Mouse (Mus musculus) thymus, postnatal 36 days (tissue): ENCODE results near the gene Inpp5b.
"Not testable (repeated sequence)": the region's sequence is repeated elsewhere in the genome, so short reads cannot be mapped to it uniquely, and the experiment has no call there.

Source experiments
- DNase-seq, 2 experiments: peaks; one replicate each; pipeline ENCODE4 v3.0.0; 2022; ENCODE audit warnings: mixed read lengths in 2 of 2

Inpp5b gene

DNA sequence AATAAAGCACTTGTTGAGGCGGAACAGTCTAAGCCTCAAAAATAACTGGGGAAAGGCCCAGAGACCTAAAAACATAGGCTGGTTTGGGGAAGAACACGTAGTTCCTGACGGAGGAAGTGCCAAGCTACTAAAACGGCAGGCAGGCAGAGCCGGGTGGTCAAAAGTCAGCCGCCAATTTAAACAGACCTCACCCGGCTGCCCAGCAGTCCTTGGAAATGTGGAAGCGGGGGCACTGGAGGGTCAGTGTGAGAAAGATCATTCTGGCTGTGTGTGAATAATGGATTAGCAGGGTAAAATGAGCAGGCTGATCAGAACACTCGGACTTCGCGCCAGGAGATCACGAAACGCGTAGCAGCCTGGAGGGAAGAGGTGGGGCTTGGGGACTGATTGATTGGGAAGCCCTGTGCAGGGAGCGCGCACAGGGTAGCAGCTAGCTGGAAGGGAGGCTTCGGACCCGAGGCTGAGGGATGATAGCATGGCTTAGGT lies 31.6 kb upstream of the Inpp5b start:
- DNase-seq, result peak in 1 of 2 experiments; percentile 28

- peak in 1 of 2 experiments; percentile 41 for DNase-seq
These were observed 30.8 kb upstream of the Inpp5b start for GRCm38 (mm10) chr4:124710776-124711291.

GRCm38 (mm10) chr4:124712618-124713017 lies 29.0 kb upstream of the Inpp5b start:
- DNase-seq, result no peak

DNA sequence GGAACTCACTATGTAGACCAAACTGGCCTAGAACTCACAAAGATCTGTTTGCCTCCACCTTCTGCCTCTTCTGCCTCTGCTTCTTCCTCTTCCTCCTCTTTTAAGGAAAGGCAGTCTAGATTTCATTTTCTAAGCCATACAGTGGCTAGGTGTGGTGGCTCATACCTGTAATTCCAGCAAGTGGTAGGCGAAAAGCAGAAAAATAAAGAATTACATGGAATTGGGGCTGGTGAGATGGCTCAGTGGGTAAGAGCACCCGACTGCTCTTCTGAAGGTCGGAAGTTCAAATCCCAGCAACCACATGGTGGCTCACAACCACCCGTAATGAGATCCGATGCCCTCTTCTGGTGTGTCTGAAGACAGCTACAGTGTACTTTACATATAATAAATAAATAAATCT lies 27.8 kb upstream of the Inpp5b start:
- not testable (repeated sequence) for DNase-seq

- peak; percentile 95 to 96 for DNase-seq
These were observed 26.8 kb upstream of the Inpp5b start, which contains the start of gene Sf3a3 for GRCm38 (mm10) chr4:124714545-124715481. Gene Sf3a3 (plus strand): TSS chr4:124714776.

GRCm38 (mm10) chr4:124719101-124719500 lies 22.5 kb upstream of the Inpp5b start:
- DNase-seq, result no peak

DNA sequence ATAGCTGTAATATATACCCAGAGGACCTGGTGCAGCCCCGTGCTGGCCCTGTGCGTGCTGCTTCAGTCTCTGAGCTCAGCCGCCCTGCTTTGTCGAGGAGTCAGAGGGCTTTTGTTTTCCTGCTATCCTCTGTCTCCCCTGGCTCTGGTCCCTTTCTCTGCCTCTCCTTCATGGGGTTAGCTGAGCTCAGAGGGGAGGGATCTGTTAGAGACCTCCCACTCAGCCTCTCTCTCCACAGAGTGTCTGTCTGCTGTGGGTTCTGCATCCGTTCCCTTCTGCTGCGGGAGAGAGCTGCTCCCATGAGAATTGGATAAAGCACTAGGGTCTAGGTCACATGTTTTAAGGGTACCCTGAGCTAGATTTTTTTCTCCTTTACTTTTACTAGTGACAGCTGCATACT lies 15.5 kb upstream of the Inpp5b start:
- no peak for DNase-seq

DNA sequence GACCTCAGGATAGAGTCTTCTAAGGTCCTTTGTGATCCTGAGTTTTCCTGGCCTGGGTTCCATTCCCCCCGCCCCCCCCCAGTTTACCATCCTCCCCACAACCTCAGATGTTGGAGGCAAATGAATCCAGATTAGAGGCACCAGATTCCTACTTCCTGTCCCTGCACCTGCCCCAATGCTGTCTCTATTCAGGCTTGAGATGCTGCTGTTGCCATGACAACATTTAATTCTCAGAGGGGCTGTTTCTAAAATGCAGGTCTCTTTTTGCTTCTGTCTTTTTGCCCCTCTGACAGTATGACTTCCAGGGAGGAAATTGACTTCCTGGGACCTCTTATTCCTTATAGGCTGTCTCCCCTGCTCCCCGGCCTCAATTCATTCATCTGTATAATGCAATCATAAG lies 4.7 kb upstream of the Inpp5b start:
- DNase-seq, result no peak

DNA sequence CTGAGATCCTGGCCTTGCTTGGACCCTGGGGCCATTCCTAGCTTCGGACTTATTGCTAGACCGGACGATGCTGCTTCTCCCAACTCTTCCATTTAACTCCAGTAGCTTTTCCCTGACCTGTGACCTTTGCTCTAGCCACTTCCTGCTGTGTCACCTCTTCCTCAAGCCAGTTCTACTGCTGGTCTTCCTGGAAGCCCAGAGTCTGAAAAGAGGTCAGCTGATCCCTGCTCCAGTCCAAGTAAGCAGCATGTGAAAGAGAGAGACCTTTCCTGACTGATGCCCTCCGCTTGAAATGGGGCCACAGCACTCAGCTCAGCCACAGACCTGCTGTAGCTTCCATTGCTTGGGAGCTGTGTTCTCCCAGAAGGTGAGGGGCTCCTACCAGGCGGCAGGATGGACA lies 4.2 kb upstream of the Inpp5b start:
- no peak for DNase-seq

DNA sequence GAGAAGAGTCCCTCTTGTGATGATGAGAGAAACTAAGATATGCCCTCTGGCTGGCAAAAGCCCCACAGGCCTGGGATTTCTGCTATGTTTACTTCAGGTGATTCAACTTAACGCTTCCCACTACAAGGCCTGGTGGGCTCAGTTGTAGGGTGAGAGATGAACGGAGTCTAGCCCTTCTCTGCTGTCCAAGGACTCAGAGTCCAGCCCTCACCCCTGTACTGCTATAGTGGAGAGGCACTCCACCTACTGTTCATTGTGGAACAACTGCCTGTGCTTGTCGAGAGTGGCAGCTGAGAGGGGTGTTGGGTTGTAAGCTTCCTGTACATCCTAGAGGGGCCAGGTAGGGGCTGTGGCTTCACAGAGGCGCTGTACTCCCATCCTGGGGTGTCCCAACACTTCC lies 3.6 kb upstream of the Inpp5b start:
- no peak for DNase-seq

DNA sequence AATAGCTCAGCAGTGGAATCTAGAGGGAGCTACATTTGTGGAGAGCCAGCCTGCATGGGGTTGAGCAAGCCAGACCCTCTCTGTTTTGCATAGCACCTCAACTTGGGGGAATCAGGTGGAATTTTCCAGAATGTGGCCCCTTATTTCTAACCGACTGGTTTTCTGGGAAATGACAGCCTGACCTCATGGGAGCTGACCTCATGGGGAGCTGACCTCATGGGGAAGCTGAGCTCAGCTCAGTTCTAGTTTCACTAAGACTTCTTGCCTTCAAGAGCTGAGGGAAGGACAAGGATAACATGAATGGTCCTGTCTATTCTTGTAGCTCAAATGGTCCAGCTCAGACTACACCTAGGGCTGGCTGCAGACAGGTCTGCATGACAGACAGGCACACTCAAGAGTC lies 2.9 kb upstream of the Inpp5b start:
- no peak for DNase-seq

- no peak for DNase-seq
These were observed 1.2 kb downstream of the Inpp5b start for GRCm38 (mm10) chr4:124742839-124743238.

DNA sequence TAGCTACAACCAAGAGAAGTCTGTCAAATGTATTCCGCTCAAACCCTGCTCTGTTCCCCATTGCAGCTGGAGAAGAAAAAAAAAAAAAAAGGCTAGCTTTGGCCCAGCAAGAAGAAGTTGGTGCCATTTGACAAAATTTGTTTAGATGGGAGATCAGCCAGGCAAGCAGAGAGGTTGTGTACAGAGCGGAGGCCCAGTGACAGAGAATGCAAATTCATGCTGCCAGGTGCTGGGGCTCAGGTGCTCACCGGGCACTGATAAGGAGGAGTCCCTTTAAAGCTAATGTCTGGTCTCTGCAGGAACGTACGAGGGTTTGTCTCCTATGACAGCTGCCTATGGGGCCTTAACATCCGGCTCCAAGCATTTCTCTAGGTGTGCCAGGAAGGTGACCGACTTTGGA lies 4.9 kb downstream of the Inpp5b start:
- DNase-seq, result no peak

DNA sequence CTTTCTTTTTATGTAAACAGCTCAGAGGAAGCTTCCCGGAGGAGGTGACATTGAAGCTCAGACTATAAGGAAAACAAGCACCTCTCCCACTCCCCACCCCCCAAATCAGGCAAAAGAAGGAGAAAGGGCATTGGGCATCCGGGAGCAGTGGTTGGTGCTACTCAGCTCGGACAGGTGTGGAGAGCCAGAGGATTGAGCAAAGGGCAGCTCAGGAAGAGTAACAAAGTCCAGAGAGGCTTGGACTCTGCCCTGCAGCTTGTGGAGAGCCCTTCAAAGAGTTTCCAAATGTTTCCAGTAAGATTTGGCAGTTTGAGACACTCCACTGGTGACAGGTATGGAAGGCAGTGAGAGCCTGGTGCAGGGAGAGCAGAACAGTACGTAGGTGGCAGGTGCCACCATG lies 6.2 kb downstream of the Inpp5b start:
- no peak for DNase-seq

DNA sequence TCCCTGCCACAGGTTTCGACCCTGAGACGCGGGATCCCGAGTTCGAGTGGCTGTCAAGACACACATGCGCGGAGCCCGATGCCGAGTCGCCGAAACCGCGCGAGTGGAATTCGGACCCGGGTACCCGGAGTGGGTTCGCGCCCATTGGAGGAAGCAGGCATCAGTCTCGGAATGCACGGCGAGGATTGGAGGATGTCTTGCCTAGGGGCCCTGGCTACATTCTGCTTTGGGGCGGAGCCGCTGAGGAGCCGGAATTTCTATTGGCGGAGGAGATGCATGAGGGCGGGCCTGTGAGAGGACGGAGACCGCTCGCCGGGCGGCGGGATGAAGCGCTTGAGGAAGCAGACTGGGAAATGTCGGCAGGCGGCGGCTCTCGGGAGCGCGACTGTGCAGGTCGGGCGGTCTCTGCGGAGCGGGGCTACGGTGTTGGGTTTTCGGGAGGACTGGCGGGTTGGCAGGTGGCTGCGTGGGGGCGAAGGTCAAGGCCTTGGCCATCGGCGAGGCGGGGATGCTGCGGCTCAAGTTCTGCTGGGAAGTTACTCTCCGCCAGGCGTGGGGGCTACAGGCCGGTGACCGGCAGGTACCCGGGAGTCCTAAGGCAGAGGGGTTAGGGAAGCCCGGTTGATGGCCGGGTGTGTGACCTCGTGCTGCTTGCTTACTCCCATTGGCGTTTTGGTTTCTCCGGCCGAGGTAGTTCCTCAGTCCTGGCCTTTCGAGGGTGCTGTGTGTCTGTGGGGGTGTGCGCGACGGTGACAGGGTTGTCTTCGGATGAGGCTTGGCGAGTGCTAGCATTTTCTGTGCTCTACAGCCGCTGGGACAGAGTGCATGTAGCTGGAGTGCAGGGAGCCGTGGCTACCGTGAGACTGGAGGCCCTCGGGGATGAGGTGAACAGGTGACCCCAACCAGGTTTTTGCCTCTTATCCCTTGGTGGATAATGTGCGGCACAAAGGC lies 9.9 kb downstream of the Inpp5b start:
- DNase-seq, result peak; percentile 99

- DNase-seq, result peak; percentile 54 to 67
These were observed 10.9 kb downstream of the Inpp5b start for GRCm38 (mm10) chr4:124752281-124753199.

DNA sequence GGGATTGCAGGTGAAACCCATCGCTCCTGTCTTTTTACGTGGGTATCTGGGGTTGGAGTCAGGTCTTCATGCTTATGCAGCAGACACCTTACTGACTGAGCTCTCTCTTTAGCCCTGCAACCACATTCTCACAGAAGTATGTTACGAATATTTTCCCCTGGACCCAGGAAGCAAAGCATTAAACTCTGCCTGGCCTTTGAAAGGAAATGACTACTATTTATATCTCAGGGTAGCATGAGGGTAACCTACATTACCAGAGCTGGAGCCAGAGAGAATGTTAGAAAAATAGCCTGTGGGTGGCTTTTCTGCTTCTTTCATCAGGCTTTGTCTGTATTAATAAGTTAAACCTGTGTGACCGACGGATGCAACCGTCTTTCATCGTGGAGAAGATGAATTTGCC lies 13.9 kb downstream of the Inpp5b start:
- DNase-seq, result no peak

- no peak for DNase-seq
These were observed 17.7 kb downstream of the Inpp5b start for GRCm38 (mm10) chr4:124759305-124759811.

DNA sequence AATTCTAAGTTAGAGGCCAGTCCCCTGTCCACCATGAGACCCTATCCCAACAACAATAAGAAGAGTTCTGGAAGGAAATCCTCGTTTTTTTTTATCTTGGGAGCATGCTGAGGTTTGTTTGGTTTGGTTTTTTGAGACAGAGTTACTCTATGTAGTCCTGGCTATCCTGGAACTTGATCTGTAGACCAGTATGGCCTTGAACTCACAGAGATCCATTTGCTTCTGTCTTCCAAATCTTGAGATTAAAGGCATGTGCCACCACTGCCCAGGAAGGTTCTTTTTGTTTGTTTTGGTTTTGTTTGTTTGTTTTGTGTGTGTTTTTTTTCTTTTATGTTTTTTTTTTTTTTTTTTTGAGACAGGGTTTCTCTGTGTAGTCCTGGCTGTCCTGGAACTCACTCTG lies 19.6 kb downstream of the Inpp5b start:
- no peak for DNase-seq

- no peak for DNase-seq
These were observed 21.3 kb downstream of the Inpp5b start for GRCm38 (mm10) chr4:124762858-124763452.
